Mouse (Mus musculus) myocyte (in vitro differentiated cells): ENCODE measurements around the gene Rnaseh1.

ENCODE experiments used
- CEBPB ChIP-seq: IDR thresholded peaks from 2 replicates; pipeline ENCODE4 v1.6.1; 2011; ENCODE audit warnings: mild to moderate bottlenecking, moderate library complexity; ENCODE audit not compliant: poor library complexity, insufficient read depth, severe bottlenecking
- MAX ChIP-seq: IDR thresholded peaks from one replicate; pipeline ENCODE4 v1.6.1; 2011; ENCODE audit warnings: low read depth, mild to moderate bottlenecking, control low read depth
- MYOD1 ChIP-seq, 3 experiments: IDR thresholded peaks; one replicate each; pipeline ENCODE4 v1.6.1; 2011; ENCODE audit warnings: control low read depth in 2 of 3, low read depth in 2 of 3, mild to moderate bottlenecking in 2 of 3, moderate library complexity in 1 of 3; ENCODE audit not compliant: insufficient read length in 2 of 3, control insufficient read depth in 1 of 3
- MYOG ChIP-seq, 3 experiments: IDR thresholded peaks; one replicate each; pipeline ENCODE4 v1.6.1; 2011; ENCODE audit warnings: control low read depth in 2 of 3, low read depth in 2 of 3, mild to moderate bottlenecking in 2 of 3; ENCODE audit not compliant: insufficient read length in 2 of 3, control insufficient read depth in 1 of 3, insufficient read depth in 1 of 3
- POLR2A ChIP-seq: IDR thresholded peaks from one replicate; pipeline ENCODE4 v1.6.1; 2011; ENCODE audit warnings: low read depth, mild to moderate bottlenecking, control low read depth, moderate library complexity; ENCODE audit not compliant: insufficient read length
- SRF ChIP-seq: IDR thresholded peaks from one replicate; pipeline ENCODE4 v1.6.1; 2011; ENCODE audit warnings: low read depth; ENCODE audit not compliant: control insufficient read depth, insufficient read length
- TCF12 ChIP-seq: IDR thresholded peaks from one replicate; pipeline ENCODE4 v1.6.1; 2011; ENCODE audit warnings: mild to moderate bottlenecking, control low read depth; ENCODE audit not compliant: poor library complexity, insufficient read depth, severe bottlenecking
- TCF3 ChIP-seq: IDR thresholded peaks from one replicate; pipeline ENCODE4 v1.6.1; 2011; ENCODE audit warnings: low read depth, control low read depth; ENCODE audit not compliant: insufficient read length
- USF1 ChIP-seq: IDR thresholded peaks from one replicate; pipeline ENCODE4 v1.6.1; 2011; ENCODE audit warnings: low read depth, mild to moderate bottlenecking, control low read depth, moderate library complexity

- TF ChIP-seq MAX (no peak), POLR2A (no peak), TCF12 (no peak), CEBPB (no peak), MYOD1 (IDR thresholded peaks at IDR 0.05; ENCODE audit: control insufficient read depth in 1 of 3, insufficient read length in 2 of 3, low read depth in 2 of 3) (no peak), USF1 (no peak), MYOG (IDR thresholded peaks at IDR 0.05; ENCODE audit: control insufficient read depth in 1 of 3, insufficient read depth in 1 of 3, insufficient read length in 2 of 3, low read depth in 2 of 3) (no peak), SRF (no peak), TCF3 (no peak)
Observed at GRCm38 (mm10) chr12:28614401-28614800, 35.0 kb upstream of the Rnaseh1 start.
